Mouse (Mus musculus): ENCODE measurements around the gene Rap2a. TPM values are rescaled to one million over a fixed set of nuclear protein-coding genes. Genes with fewer than 3 reads are reported as not detected.

Gene Rap2a
- total RNA-seq, 2 experiments from 2014 or later = 105 to 109 TPM

DNA sequence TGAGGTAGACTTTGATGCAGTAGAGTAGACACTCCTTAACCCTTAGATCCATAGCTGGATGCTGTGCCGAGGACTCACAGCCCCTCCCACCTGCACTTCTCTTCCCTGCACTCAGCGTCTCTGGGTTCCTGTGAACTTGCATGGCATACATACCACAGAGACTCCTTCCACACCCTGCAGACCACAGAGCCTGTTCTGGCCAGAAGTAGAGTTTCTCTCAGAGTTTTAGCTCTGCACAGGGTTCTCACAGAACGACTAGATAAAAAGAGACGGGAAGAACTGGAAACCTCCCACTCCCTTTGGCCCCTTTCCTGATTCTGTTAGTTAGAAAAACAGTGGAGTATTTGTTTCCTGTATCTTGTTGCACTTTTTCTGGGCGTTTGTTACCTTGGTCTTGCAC is 18.0 kb downstream of the Rap2a start:
- DNase-seq (ENCODE audit: low spot score in 2 of 2) = no peak

DNA sequence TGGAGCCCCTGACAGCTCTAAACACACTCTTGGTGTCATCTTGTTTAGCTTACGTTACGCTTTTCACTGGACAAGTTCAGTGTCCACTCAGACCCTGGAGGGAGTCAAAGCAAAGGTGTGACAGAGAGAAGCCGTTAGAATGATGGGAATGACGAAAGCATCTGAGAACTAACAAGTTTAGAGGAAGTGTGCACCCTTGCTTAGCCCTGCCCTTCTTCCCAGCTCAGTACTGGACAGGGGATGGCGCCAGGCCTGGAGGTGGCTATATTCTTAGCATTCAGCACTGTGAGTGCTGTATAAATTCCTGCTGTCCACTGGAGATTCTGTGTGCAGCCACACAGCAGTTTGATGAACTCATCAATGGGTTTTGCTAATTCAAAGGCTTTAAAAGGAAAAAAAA is 18.6 kb downstream of the Rap2a start:
- intact Hi-C loops (cut with DNase I) = no loop called here
- DNase-seq (ENCODE audit: low spot score in 2 of 2) = no peak

More for the DNA sequence above, 18.0 kb downstream of the Rap2a start:
- intact Hi-C loops (cut with DNase I) = no loop called here

DNA sequence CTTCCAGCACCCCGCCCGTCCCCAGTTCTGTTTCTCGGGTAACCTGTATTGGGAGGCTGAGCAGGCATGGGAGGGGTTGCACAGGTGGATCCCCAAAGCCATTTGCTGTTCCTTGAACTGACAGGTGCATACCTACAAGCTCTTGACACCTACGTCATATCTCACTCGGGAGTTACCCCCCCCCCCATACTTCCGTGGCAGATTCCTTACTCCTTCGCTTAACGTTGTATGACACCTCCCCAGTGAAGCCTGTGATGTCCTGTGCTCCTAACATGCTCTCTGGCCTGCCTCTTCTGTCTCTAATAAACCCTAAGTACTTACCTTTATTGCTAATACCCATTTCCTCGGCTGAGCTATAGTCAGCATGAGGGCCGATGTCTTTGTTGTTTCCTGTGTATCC is 20.9 kb downstream of the Rap2a start:
- no peak for DNase-seq (ENCODE audit: low spot score in 2 of 2)
- intact Hi-C loops (cut with DNase I) = no loop called here

DNA sequence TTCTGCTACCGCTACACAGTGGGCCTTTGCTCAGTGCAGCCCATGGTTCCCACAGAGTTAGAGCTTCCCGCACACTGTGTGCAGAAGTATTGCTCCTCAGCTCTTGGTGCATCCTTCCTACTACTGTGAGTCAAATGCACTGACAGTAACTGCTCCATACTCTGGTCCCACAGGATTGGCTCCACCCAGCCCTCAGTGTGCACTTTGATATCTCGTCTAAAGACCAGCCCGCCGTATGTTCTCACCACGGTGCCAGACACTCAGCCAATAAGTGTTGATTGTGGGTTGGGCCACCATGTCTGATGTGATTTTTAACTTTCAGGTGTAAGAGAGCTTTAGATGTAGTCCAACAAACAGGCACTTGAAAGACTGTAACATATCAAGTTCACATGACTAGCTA is 21.4 kb downstream of the Rap2a start:
- intact Hi-C loops (cut with DNase I) = no loop called here
- no peak for DNase-seq (ENCODE audit: low spot score in 2 of 2)

DNA sequence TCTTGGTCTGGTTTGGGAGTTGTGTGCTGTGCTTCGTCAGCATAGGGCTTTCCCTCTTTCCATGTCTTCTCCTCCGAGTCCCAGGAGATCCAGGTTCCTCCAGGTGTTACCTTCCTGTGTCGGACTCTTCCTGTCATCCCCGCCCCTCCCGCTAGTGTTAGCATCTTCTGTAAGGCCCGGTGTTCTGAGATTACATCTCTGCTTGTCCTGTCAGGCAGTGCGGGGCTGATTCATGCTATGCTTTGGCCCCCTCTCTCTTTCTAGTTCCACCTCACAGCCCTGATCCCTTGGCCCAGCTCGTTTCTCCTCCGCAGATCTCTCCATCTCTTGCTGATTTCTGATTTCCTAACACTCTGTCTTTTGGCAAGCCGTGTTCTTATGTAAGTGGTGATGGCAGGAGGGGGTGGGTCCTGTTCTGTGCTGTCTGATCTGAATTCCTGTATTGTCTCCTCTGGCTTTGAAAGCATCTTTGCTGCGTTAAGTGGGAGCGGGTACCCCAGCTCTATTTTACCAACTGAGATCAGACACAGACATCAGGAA is 21.8 kb downstream of the Rap2a start:
- intact Hi-C loops (cut with DNase I) = no loop called here
- peak; percentile 26 to 54 for DNase-seq (ENCODE audit: low spot score in 2 of 2)

DNA sequence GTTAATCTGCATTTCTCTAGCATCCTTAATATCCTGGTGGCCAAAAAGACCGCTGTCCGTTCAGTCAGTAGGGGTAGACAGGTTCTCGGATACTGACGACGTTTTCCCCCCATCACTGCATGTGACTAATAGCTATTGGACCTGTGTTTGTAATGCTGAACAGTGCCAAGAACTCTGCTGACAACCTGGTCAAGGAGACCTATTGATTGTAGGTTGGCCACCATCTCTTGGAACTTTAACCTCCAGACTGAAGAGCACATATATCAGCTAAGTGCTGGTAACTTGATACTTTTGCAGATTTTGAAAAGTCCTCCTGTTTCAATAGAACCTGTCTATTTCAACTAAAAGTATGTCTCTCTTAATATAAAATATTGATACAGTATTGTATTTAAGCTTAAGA is 22.5 kb downstream of the Rap2a start:
- no peak for DNase-seq (ENCODE audit: low spot score in 2 of 2)
- intact Hi-C loops (cut with DNase I) = no loop called here

DNA sequence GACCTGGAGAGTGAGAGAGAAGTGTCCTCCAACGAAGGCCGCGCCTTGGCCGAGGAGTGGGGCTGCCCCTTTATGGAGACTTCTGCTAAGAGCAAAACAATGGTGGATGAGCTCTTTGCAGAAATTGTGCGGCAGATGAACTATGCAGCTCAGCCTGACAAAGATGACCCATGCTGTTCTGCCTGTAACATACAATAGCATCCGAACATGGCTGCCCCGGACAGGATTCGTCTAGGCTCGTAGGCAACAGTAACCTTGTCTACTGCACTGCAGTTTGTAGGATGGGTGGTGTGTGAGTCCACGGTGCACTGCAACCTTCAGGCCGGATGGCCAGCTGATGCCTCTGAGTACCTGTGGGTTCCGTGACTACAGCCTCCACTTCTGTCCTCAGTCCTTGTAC is 25.4 kb downstream of the Rap2a start:
- DNase-seq (ENCODE audit: low spot score in 2 of 2) = no peak
- intact Hi-C loops (cut with DNase I) = no loop called here

DNA sequence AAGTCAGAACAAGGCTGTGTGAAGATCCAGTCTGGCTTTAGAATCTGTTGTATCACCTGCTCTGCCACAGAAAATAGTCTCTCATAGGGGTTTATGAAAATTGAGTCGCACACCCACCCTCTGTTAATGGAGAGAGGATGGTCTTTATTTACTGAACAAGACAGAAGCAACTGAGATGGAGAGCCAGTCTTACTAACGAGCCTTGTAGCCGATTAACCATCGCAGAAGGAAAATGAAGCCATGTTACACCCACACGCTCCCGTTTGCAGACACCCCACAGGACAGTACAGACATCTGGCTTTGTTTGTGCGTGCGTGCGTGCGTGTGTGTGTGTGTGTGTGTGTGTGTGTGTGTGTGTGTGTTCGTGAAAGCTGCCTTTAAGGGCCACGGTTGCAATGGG is 26.2 kb downstream of the Rap2a start:
- DNase-seq (ENCODE audit: low spot score in 2 of 2) = no peak
- intact Hi-C loops (cut with DNase I) = no loop called here

DNA sequence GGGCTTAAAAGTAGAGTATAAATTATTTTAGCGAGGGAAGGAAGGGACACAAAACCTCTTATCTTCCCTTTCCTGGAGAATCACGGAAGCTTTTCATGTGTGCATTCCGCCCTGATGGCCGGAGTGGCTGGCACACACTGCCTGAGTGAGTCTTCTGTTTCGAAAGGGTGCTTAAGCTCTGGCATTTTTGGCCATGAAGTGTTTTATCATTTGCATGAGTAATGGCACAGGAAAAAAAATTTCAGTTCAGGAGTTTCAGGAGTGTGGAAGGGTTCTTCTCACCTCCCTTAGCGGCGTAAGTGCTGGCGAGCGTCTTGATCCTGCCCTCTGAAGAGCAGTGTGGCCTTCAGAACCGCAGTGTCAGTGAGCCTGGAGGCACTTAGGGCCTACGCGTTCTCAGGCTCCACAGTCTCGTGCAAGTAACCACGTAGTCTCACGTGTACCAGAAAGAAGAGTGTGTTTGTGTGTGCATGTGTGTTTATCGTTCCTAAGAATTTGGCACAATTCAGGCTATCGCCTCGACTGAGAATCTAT is 26.8 kb downstream of the Rap2a start:
- DNase-seq (ENCODE audit: low spot score in 2 of 2) = no peak
- intact Hi-C loops (cut with DNase I) = no loop called here

DNA sequence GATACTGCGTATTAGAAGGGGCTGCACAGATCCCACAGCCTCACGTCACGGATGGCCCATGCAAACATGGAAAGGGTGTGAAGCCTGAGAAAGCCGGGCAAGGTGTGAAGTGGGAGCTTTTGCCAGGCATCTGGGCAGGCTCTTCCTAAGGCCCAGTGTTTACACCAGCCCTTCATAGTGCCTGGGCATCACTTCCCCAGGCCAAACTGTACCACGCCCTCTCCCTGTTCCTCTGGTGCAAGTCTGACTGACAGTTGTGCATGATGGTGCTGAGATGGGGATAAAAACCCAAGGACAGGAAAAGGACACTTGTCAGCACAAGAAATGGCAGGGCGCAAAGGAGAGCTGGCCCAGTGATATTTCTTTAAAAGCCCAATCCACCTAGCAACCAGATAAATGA is 27.7 kb downstream of the Rap2a start:
- intact Hi-C loops (cut with DNase I) = no loop called here
- no peak for DNase-seq (ENCODE audit: low spot score in 2 of 2)

DNA sequence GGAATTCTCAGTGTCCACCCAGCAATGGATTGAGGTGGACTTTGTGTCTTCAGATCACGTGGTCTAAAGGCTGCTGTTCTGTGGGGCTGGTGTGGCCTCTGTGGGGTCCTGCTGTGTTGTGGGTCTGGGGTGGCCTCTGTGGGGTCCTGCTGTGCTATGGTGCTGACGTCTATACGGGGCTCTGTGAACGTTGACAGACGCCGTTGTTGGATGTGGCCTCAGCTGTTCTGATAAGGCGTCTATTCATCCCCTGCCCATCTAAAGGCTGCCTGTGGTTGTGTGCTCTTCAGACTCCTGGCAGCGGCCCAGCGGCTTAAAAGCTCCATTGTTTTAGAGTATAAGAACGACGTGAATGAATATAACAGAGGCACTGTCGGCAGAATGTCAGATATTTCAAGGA is 29.3 kb downstream of the Rap2a start:
- intact Hi-C loops (cut with DNase I) = no loop called here
- DNase-seq (ENCODE audit: low spot score in 2 of 2) = peak; percentile 47 to 49

DNA sequence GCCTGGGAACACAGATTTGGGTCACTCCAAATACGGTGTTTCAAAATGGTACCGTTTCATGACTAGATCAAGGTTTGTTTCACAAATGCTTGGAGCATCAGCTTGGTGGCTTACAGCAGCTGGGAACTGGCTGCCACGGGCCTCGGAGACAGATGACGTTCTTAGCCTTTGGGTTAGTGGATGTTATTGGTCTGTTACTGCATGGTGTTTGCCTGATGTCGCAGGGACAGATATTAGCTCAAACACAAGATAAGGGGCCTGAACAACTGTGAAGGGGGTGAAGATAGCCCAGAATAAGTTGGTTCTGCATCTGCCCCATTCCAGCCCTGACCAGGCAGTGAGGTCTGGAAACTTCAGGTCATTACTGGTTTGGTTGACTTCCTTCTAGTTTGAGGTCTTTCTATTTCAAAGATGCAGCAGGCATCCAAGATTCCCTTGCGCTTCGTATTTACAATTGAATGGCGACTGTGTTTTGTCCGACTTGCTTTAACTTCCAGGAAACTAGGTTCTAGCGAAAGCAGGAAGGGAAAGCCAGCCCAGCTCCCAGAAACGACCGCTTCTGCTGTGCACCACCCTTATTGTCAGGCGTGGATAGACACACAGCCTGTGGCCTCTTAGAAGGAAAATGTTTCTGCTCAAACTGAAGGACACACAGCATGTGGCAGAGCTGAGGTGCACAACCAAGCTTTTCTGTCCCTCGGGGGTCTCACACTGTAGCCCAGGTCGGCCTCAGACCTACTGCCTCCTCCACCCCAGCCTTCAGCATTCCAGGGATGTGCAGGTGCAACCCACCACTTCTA is 30.5 kb downstream of the Rap2a start:
- intact Hi-C loops (cut with DNase I) = no loop called here
- DNase-seq (ENCODE audit: low spot score in 2 of 2) = no peak

DNA sequence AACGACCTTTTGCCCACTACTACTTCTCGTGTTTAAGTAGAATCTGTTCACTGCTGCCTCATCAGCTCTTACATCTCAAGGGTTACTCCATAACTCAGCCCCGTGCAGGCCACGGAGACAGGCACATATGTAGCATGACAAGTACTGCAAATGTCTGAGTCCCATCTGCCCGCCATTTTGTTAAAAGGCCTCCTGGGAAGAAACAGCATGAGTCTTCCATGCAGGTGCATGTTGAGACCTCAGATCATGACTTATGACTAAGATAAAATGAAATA is 31.1 kb downstream of the Rap2a start:
- intact Hi-C loops (cut with DNase I) = no loop called here
- DNase-seq (ENCODE audit: low spot score in 2 of 2) = no peak

DNA sequence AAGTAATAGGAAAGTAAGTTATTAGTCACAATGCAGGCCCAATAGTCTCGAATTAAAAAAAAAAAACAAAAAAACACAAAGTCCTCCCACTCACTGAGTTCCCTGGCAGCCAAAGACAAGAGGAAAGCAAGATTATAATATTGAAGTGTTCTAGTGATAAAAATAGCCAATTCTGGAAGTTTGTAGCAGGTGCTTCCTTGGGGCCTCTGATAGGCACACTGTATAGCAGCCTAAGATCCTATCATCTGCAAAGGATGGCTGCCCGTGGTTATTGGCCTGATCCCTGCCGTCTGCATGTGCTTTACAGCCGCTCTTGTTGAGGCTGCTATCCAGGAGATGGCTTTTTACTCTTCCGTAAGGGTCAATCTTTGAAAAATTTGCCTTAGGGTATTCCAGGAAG is 33.6 kb downstream of the Rap2a start:
- intact Hi-C loops (cut with DNase I) = no loop called here
- no peak for DNase-seq (ENCODE audit: low spot score in 2 of 2)

DNA sequence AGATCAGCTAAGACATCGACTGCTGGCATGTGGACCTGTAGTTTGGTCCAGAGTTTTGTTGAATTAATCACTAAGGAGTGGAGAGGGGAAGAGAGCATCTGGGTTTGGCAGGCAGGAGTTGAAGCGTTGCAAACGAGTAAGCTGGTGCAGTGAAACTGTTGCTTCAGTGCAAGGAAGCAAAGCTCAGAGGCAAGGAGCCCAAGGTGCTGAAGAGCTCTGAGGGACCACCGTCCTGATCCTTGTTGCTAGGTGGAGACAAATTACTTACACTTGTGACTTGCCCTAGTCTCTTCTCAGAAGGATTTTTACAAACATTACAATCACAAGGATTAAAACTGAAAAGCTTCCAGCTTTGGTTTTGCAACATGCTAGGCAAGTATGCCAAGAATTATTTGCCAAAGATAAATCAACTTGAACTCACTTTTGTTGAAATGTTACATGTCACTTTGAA is 36.6 kb downstream of the Rap2a start:
- intact Hi-C loops (cut with DNase I) = no loop called here
- DNase-seq (ENCODE audit: low spot score in 2 of 2) = no peak

DNA sequence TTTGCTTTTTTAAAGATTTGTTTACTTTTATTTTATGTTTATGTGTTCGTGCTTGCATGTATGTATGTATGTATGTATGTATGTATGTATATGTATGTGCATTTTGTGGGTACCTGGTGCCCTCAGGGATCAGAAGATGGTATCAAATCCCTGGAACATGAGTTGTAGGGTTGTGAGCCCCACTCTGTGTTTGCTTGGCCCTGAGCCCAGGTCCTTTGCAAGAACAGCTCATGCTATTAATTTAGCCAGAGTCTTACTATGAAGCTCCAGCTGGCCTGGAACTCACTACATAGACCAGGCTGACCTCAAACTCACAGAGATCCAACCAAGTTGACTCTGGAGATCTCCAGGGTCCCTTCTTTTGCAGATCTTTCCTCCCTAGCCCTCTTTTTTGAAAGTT is 37.1 kb downstream of the Rap2a start:
- DNase-seq (ENCODE audit: low spot score in 2 of 2) = no peak
- intact Hi-C loops (cut with DNase I) = no loop called here

DNA sequence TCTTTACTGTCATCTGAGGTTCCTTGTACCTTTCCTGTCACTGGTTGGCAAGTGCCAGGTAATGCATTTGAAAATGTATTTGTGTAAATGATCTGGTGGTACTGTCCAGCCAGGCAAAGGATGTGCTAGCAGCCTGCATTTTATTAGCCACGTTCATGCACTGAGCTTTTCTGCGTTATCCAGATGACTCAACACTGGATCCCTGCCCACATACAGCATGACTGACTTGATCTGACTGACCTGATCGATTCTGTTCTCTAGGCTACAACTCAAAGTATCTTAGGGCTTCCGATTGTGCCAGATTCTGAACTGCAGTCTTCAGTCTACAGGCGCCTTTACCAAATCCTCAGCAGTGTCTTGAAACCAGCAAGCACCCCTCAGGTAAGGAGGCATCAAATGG is 40.5 kb downstream of the Rap2a start:
- no peak for DNase-seq (ENCODE audit: low spot score in 2 of 2)
- intact Hi-C loops (cut with DNase I) = no loop called here

DNA sequence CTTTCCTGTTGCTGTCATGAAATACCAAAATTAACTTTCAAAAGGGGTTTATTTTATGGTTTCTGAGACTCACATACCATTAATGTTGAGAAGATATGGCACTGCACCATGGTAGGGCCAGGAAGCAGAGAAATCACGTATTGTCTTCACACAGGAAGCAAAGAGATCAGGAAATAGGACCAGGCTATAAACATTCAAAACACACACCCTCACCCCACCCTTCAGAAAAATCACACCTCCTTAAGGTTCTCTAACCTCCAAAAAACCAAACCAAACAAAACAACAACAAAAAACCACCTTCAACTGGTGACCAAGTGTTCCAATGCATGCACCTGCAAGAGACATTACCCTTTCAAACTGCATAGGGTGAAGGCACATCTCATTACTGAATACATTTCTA is 41.7 kb downstream of the Rap2a start:
- intact Hi-C loops (cut with DNase I) = no loop called here
- DNase-seq (ENCODE audit: low spot score in 2 of 2) = no peak

DNA sequence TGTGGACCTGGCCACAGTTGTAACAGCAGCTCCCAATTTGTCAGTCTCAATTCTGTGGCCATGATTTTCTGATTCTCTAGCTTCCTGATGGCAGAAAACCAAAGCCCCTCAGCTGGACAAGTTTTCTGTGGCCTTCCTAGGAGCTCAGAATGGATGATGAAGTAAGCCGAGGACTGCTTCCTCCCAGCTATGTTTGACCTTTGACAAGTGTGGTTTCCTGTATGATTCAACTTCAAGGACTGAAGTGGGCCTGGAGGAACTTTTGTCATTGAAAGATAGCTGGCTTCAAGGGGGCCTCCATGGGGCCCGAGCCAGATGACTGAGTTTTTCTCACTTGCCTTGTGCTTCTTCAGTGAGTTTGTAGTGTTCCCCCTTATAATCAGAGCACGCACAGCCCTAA is 42.6 kb downstream of the Rap2a start:
- no peak for DNase-seq (ENCODE audit: low spot score in 2 of 2)

DNA sequence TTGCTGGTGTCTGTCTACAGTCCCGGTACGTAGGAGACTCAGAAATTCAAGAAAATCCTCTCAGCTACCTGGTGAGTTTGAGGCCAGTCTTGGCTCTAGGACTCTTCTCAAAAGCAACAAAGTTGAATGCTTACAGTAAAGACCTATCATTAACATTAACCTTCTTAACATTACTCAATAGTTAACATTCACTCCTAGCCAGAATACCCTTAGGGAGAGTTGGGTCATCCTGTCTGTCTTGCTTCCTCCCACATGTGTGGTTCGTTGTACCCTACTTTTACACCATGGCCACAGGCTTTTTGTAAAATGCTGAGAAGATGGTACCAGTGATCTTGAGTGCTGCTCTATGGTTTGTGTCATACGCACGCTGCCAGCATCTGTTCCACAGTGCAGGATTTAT is 45.1 kb downstream of the Rap2a start:
- intact Hi-C loops (cut with DNase I) = no loop called here
- DNase-seq (ENCODE audit: low spot score in 2 of 2) = no peak

More for the DNA sequence above, 42.6 kb downstream of the Rap2a start:
- intact Hi-C loops (cut with DNase I) = no loop called here

DNA sequence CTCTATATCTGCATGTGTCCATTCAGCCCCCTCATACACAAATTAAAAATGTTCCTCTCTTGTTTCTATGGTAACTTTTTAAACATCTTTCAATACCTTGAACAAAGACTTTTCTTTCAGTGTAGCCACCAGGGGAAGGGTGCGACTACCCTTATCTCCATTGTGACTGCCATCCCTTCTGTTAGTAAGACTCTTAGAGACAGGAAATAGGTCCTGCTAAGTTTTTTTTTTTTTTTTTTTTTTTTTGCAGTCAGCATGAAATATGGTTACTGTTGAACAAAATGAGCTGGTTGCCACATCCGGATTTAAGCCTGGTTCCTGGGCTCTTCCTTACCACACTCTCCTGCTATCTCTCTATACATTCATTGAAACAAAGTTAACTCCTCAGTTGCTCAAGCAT is 47.4 kb downstream of the Rap2a start:
- no peak for DNase-seq (ENCODE audit: low spot score in 2 of 2)
- intact Hi-C loops (cut with DNase I) = no loop called here

DNA sequence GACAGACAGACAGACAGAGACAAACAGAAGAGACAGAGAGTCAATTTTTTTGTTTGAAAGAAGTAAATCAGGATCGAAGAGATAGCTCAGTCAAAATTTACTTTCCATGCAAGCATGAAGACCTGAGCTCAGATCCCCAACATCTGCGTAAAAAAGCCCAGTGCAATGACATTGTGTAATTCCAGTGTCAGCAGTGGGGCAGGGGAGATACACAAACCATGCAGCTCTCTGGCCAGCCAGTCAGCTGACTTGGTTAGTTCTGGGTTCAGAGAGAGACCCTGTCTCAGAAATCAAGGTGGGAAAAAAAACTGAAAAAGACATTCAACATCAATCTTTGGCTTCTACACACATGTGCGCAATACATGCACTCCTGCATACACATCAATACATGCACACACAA is 55.1 kb downstream of the Rap2a start:
- intact Hi-C loops (cut with DNase I) = no loop called here
- DNase-seq (ENCODE audit: low spot score in 2 of 2) = no peak
